Mouse (Mus musculus) fat pad, adult 2 months (tissue): Measurements from ENCODE around the gene Crtc2.
"Not testable (repeated sequence)": the region's sequence is repeated elsewhere in the genome, so short reads cannot be mapped to it uniquely, and the experiment has no call there.

Experiments
- DNase-seq: peaks from one replicate; pipeline ENCODE4 v3.0.0-alpha.2; 2011; ENCODE audit warnings: low read depth, low spot score; ENCODE audit errors: extremely low read depth

The Crtc2 gene

GRCm38 (mm10) chr3:90242984-90243775 is 10.8 kb upstream of the Crtc2 start, which contains the start of gene Creb3l4:
Gene Creb3l4, minus strand, starts transcription at chr3:90243512.
- DNase-seq = no peak

GRCm38 (mm10) chr3:90245406-90245805 is 8.6 kb upstream of the Crtc2 start:
- no peak for DNase-seq

GRCm38 (mm10) chr3:90247630-90247959 is 6.4 kb upstream of the Crtc2 start:
- DNase-seq = peak; percentile 50

- no peak for DNase-seq
Measured at GRCm38 (mm10) chr3:90247960-90248745, 5.8 kb upstream of the Crtc2 start, which contains the start of gene Slc39a1. Gene Slc39a1, plus strand, starts transcription at chr3:90248172.

- no peak for DNase-seq
Measured at GRCm38 (mm10) chr3:90248746-90249100, 5.2 kb upstream of the Crtc2 start.

GRCm38 (mm10) chr3:90250791-90251190 is 3.2 kb upstream of the Crtc2 start:
- peak; percentile 57 for DNase-seq

- not testable (repeated sequence) for DNase-seq
Measured at GRCm38 (mm10) chr3:90251731-90252226, 2.2 kb upstream of the Crtc2 start.

- not testable (repeated sequence) for DNase-seq
Measured at GRCm38 (mm10) chr3:90252659-90253058, 1.3 kb upstream of the Crtc2 start.

- DNase-seq = not testable (repeated sequence)
Measured at GRCm38 (mm10) chr3:90253174-90253573, 789 bp upstream of the Crtc2 start.

GRCm38 (mm10) chr3:90254419-90255193 is 643 bp downstream of the Crtc2 start:
- no peak for DNase-seq

GRCm38 (mm10) chr3:90255194-90255565 is 1.2 kb downstream of the Crtc2 start:
- no peak for DNase-seq

GRCm38 (mm10) chr3:90255784-90256353 is 1.9 kb downstream of the Crtc2 start:
- no peak for DNase-seq

GRCm38 (mm10) chr3:90256731-90257530 is 3.0 kb downstream of the Crtc2 start:
- DNase-seq = no peak

GRCm38 (mm10) chr3:90258521-90258920 is 4.6 kb downstream of the Crtc2 start:
- no peak for DNase-seq

- DNase-seq = no peak
Measured at GRCm38 (mm10) chr3:90263121-90263771, 9.3 kb downstream of the Crtc2 start.

GRCm38 (mm10) chr3:90264687-90265033 is 10.7 kb downstream of the Crtc2 start:
- no peak for DNase-seq

- DNase-seq = no peak
Measured at GRCm38 (mm10) chr3:90265034-90265931, 11.3 kb downstream of the Crtc2 start, which contains the start of gene Dennd4b. Gene Dennd4b, plus strand, starts transcription at chr3:90265185.

- DNase-seq = no peak
Measured at GRCm38 (mm10) chr3:90265932-90266741, 12.2 kb downstream of the Crtc2 start.
